Mouse (Mus musculus) cerebellum, adult (tissue): Measurements from ENCODE around the gene Trpm1.
A peak's percentile ranks its signal among the peaks of the same experiment; 100 is the strongest.

Experiments used
- ATAC-seq: cut with Nextera tagmentation; 2 replicates; pipeline ENCODE4 v1.9.2; 2017; ENCODE audit warnings: mild to moderate bottlenecking, moderate library complexity, mixed read lengths; ENCODE audit not compliant: insufficient number of reproducible peaks, low FRiP score, low TSS enrichment

The Trpm1 gene

GRCm38 (mm10) chr7:64279548-64279947 is 125.9 kb downstream of the Trpm1 start:
- no peak for ATAC-seq

- no peak for ATAC-seq
Measured at GRCm38 (mm10) chr7:64286566-64286965, 132.9 kb downstream of the Trpm1 start.

GRCm38 (mm10) chr7:64287414-64288091 is 133.9 kb downstream of the Trpm1 start, which contains the start of gene Mtmr10:
Mtmr10 (plus strand) TSS chr7:64287653.
- ATAC-seq, result peak; percentile 92

GRCm38 (mm10) chr7:64289416-64289815 is 135.8 kb downstream of the Trpm1 start:
- no peak for ATAC-seq

- no peak for ATAC-seq
Measured at GRCm38 (mm10) chr7:64290431-64290830, 136.8 kb downstream of the Trpm1 start.

DNA sequence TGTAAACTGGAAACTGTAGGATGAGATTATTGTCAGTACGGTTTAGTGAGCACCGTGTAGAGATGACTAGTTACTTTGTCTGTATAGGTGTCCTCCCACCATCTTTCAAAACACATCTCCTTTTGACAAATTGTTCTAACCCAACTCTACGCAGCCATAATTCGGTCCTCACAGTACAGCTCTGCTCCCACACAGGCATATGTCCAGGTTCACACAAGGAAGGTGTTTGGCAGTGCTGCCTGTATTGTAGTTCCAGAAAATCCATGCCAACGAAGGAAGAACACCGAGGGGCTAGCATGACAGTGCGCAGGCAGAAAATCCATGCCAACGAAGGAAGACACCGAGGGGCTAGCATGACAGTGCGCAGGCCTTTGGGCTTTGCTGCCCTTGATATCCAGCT is 138.1 kb downstream of the Trpm1 start:
- ATAC-seq, result no peak

GRCm38 (mm10) chr7:64296286-64297010 is 142.8 kb downstream of the Trpm1 start:
- no peak for ATAC-seq

GRCm38 (mm10) chr7:64310241-64310640 is 156.6 kb downstream of the Trpm1 start:
- ATAC-seq, result no peak

- no peak for ATAC-seq
Measured at GRCm38 (mm10) chr7:64310756-64311155, 157.1 kb downstream of the Trpm1 start.

GRCm38 (mm10) chr7:64312811-64313210 is 159.2 kb downstream of the Trpm1 start:
- no peak for ATAC-seq
